Mouse (Mus musculus) c-Kit-positive CD71-positive TER-119-positive erythroid progenitor cells, embryonic 14.5 days (primary cell): ENCODE data around the gene Thsd4.

Source experiments
- DNase-seq: peaks from one replicate; pipeline ENCODE4 v3.0.0-alpha.2; 2013; ENCODE audit warnings: low spot score

The Thsd4 gene

GRCm38 (mm10) chr9:60456651-60457050, 65.2 kb downstream of the Thsd4 start:
- DNase-seq = no peak

- no peak for DNase-seq
Measured at GRCm38 (mm10) chr9:60454406-60455076, 67.3 kb downstream of the Thsd4 start.

GRCm38 (mm10) chr9:60449498-60449897, 72.3 kb downstream of the Thsd4 start:
- DNase-seq = no peak

- no peak for DNase-seq
Measured at GRCm38 (mm10) chr9:60445821-60446220, 76.0 kb downstream of the Thsd4 start.

- DNase-seq = no peak
Measured at GRCm38 (mm10) chr9:60441274-60441902, 80.5 kb downstream of the Thsd4 start.

GRCm38 (mm10) chr9:60440506-60440905, 81.3 kb downstream of the Thsd4 start:
- DNase-seq = no peak

GRCm38 (mm10) chr9:60436246-60436645, 85.6 kb downstream of the Thsd4 start:
- no peak for DNase-seq

- no peak for DNase-seq
Measured at GRCm38 (mm10) chr9:60434093-60434492, 87.8 kb downstream of the Thsd4 start.

- no peak for DNase-seq
Measured at GRCm38 (mm10) chr9:60431924-60432323, 89.9 kb downstream of the Thsd4 start.

- DNase-seq = no peak
Measured at GRCm38 (mm10) chr9:60430017-60430416, 91.8 kb downstream of the Thsd4 start.

- DNase-seq = no peak
Measured at GRCm38 (mm10) chr9:60414076-60414755, 107.6 kb downstream of the Thsd4 start.

GRCm38 (mm10) chr9:60410872-60411635, 110.8 kb downstream of the Thsd4 start:
- no peak for DNase-seq

- DNase-seq = no peak
Measured at GRCm38 (mm10) chr9:60407374-60407773, 114.5 kb downstream of the Thsd4 start.

GRCm38 (mm10) chr9:60405777-60406176, 116.1 kb downstream of the Thsd4 start:
- DNase-seq = no peak

- no peak for DNase-seq
Measured at GRCm38 (mm10) chr9:60402681-60403080, 119.2 kb downstream of the Thsd4 start.

GRCm38 (mm10) chr9:60400001-60400400, 121.8 kb downstream of the Thsd4 start:
- DNase-seq = no peak

- no peak for DNase-seq
Measured at GRCm38 (mm10) chr9:60398073-60398472, 123.8 kb downstream of the Thsd4 start.

- no peak for DNase-seq
Measured at GRCm38 (mm10) chr9:60396096-60396495, 125.8 kb downstream of the Thsd4 start.

- DNase-seq = no peak
Measured at GRCm38 (mm10) chr9:60392916-60393315, 128.9 kb downstream of the Thsd4 start.

- no peak for DNase-seq
Measured at GRCm38 (mm10) chr9:60384751-60385150, 137.1 kb downstream of the Thsd4 start.

GRCm38 (mm10) chr9:60382941-60383340, 138.9 kb downstream of the Thsd4 start:
- DNase-seq = no peak

- no peak for DNase-seq
Measured at GRCm38 (mm10) chr9:60382526-60382925, 139.3 kb downstream of the Thsd4 start.

- no peak for DNase-seq
Measured at GRCm38 (mm10) chr9:60381010-60381409, 140.8 kb downstream of the Thsd4 start.
